Mouse (Mus musculus) midbrain, embryonic 11.5 days (tissue): Measurements from ENCODE around the gene Siglecg. TPM values are rescaled to one million over a fixed set of nuclear protein-coding genes. Genes with fewer than 3 reads are reported as not detected.
"Not testable (repeated sequence)": the region's sequence is repeated elsewhere in the genome, so short reads cannot be mapped to it uniquely, and the experiment has no call there.

Source experiments
- ATAC-seq: fragments of 200-750 bp; cut with Nextera tagmentation; 2 replicates; pipeline ENCODE4 v1.8.0; 2017; ENCODE audit warnings: moderate TSS enrichment, moderate library complexity; ENCODE audit not compliant: low FRiP score
- DNase-seq: peaks from one replicate; pipeline ENCODE4 v3.0.0; 2015; ENCODE audit warnings: low spot score; ENCODE audit errors: missing footprints
- H3K27ac ChIP-seq: fragments of 300-500 bp; sonication (generic); 2 replicates; pipeline ENCODE4 v1.5.1; 2014; ENCODE audit warnings: low read depth, low read length
- H3K27me3 ChIP-seq: fragments of 300-500 bp; sonication (generic); 2 replicates; pipeline ENCODE4 v1.6.1; 2014; ENCODE audit warnings: mild to moderate bottlenecking, low read length, moderate library complexity, mixed read lengths; ENCODE audit not compliant: control insufficient read depth, insufficient read depth
- H3K36me3 ChIP-seq: fragments of 300-500 bp; sonication (generic); 2 replicates; pipeline ENCODE4 v1.6.1; 2014; ENCODE audit warnings: mild to moderate bottlenecking, low read length, moderate library complexity, mixed read lengths; ENCODE audit not compliant: control insufficient read depth, insufficient read depth
- H3K4me1 ChIP-seq: fragments of 300-500 bp; sonication (generic); 2 replicates; pipeline ENCODE4 v1.6.1; 2014; ENCODE audit warnings: low read length; ENCODE audit not compliant: control insufficient read depth, insufficient read depth
- H3K4me2 ChIP-seq: fragments of 300-500 bp; sonication (generic); 2 replicates; pipeline ENCODE4 v1.6.1; 2014; ENCODE audit warnings: mild to moderate bottlenecking, moderate library complexity
- H3K4me3 ChIP-seq: fragments of 300-500 bp; sonication (generic); 2 replicates; pipeline ENCODE4 v1.5.1; 2014; ENCODE audit warnings: low read depth, low read length
- H3K9ac ChIP-seq: fragments of 300-500 bp; sonication (generic); 2 replicates; pipeline ENCODE4 v1.6.1; 2014; ENCODE audit warnings: low read length
- H3K9me3 ChIP-seq: fragments of 300-500 bp; sonication (generic); 2 replicates; pipeline ENCODE4 v1.6.1; 2016; ENCODE audit warnings: low read length; ENCODE audit not compliant: control insufficient read depth
- WGBS: fragments of 180-500 bp; shearing (Covaris S2); extraction: QIAGEN DNeasy Blood & Tissue Kit; methylation state at CpG from one replicate; pipeline ENCODE4 v1.1.7; 2014; 5-methylcytosine and 5-hydroxymethylcytosine counted together
- polyA plus RNA-seq: library from polyadenylated mRNA; unstranded; fragments of >200 nt; fragmentation: Nextera tagmentation; extraction: Ambion mirVana; gene quantifications from 2 replicates; pipeline ENCODE4 v1.2.1, GENCODE M21; 2014

Gene Siglecg
- polyA plus RNA-seq, 1 experiment from 2014 or later, result not detected

DNA sequence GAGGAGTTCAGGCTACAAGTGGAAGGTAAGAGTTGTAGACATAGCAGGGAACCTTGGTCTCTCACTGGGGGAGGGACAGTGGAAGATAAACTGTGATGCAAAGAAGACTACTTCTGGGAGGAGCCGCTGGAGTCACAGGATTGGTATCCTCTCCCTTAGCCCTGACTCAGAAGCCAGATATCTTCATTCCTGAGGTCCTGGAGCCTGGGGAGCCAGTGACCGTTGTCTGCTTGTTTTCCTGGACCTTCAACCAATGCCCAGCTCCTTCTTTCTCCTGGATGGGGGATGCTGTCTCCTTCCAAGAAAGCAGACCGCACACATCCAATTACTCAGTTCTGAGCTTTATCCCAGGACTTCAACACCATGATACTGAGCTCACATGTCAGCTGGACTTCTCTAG is 1.1 kb downstream of the Siglecg start:
- Histone ChIP-seq H3K27me3 (no peaks in the 10 kb centered on the region), H3K9ac (no peak overlapping the region), H3K27ac (no peak overlapping the region), H3K36me3 (no peaks in the 10 kb centered on the region), H3K9me3 (no peaks in the 10 kb centered on the region), H3K4me2 (no peak overlapping the region), H3K4me1 (no peaks in the 10 kb centered on the region), H3K4me3 (no peak overlapping the region)
- no peak for DNase-seq
- WGBS, result 84% methylated on average over 3 of the region's 3 CpGs
- ATAC-seq, result no peak

DNA sequence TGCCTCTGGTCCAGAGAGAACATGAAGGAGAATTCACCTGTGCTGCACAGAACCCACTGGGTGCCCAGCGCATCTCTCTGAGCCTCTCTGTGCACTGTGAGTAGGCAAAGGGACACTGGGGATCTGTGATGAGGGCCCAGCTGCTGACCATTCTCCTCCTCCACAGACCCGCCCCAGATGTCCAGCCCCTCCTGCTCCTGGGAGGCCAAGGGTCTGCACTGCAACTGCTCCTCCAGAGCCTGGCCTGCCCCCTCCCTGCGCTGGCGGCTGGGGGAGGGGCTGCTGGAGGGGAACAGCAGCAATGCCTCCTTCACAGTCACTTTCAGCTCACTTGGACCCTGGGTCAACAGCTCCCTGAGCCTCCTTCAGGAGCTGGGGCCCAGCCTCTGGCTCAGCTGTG is 3.7 kb downstream of the Siglecg start:
- H3K4me2 ChIP-seq, H3K36me3 ChIP-seq, H3K4me1 ChIP-seq, H3K27ac ChIP-seq, H3K4me3 ChIP-seq, H3K9ac ChIP-seq, H3K27me3 ChIP-seq, H3K9me3 ChIP-seq, DNase-seq: not testable (repeated sequence)
- WGBS, result 36% methylated on average over 4 of the region's 4 CpGs
- 0 out of 2 replicates have a peak, but pooled peaks have one; percentile 16 for ATAC-seq

GRCm38 (mm10) chr7:43417298-43417697 is 9.3 kb downstream of the Siglecg start:
- no peak overlapping the region for H3K9ac ChIP-seq
- ATAC-seq, result no peak
- no peaks in the 10 kb centered on the region for H3K36me3 ChIP-seq
- H3K4me1 ChIP-seq, result no peaks in the 10 kb centered on the region
- H3K27me3 ChIP-seq, result no peaks in the 10 kb centered on the region
- no peaks in the 10 kb centered on the region for H3K9me3 ChIP-seq
- no peak overlapping the region for H3K27ac ChIP-seq
- 88% methylated on average over 10 of the region's 10 CpGs for WGBS
- DNase-seq, result no peak
- no peak overlapping the region for H3K4me2 ChIP-seq
- H3K4me3 ChIP-seq, result no peak overlapping the region

- Histone ChIP-seq H3K4me2 (peak overlapping the region; percentile 21; the same call in 1 of the 2 replicates), H3K27ac (no peak overlapping the region), H3K9me3 (no peaks in the 10 kb centered on the region), H3K4me1 (no peaks in the 10 kb centered on the region), H3K4me3 (no peak overlapping the region), H3K36me3 (no peaks in the 10 kb centered on the region), H3K9ac (no peak overlapping the region), H3K27me3 (no peaks in the 10 kb centered on the region)
- peak; percentile 98 for DNase-seq
- peak; percentile 94 for ATAC-seq
- WGBS, result 14% methylated on average over 11 of the region's 11 CpGs
These were observed 15.1 kb downstream of the Siglecg start for GRCm38 (mm10) chr7:43422995-43423617.

GRCm38 (mm10) chr7:43423991-43424625 is 16.1 kb downstream of the Siglecg start:
- H3K4me1 ChIP-seq, result no peaks in the 10 kb centered on the region
- H3K36me3 ChIP-seq, result no peaks in the 10 kb centered on the region
- ATAC-seq (no peak), DNase-seq (no peak)
- H3K27me3 ChIP-seq, result no peaks in the 10 kb centered on the region
- H3K9me3 ChIP-seq, result no peaks in the 10 kb centered on the region
- H3K4me2 ChIP-seq, result no peak overlapping the region
- H3K9ac ChIP-seq, result no peak overlapping the region
- H3K4me3 ChIP-seq, result no peak overlapping the region
- H3K27ac ChIP-seq, result no peak overlapping the region
- 57% methylated on average over 3 of the region's 3 CpGs for WGBS

DNA sequence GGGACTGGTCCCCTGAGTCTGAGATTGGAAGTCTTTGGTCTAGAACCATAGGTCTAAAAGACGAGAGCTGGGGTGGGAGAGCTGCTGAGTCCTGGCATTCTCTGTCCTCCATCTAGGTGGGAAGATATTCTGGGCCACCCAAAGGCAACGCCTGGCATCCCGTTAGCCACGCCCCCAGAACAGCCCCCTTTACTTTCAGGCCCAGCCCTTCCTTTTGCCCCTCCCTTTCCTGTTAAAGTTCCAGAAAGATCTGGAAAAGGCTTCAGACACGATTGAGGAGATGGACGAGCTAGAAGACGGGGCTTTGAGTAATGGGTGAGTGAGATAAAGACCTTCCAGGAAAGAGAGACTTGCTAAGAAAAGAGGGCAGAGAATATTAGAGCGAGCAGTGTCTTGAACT is 19.4 kb downstream of the Siglecg start, which contains the start of gene Lim2:
Gene Lim2, plus strand, starts transcription at position 265 of the 400 bp plus-strand sequence.
- no peak within 1 kb of the TSS for H3K4me2 ChIP-seq
- no peaks in the 10 kb centered on the region for H3K27me3 ChIP-seq
- H3K9ac ChIP-seq, result no peak within 1 kb of the TSS
- no peak for DNase-seq
- H3K9me3 ChIP-seq, result no peaks in the 10 kb centered on the region
- no peak within 1 kb of the TSS for H3K4me3 ChIP-seq
- H3K36me3 ChIP-seq, result no peaks in the 10 kb centered on the region
- H3K4me1 ChIP-seq, result no peaks in the 10 kb centered on the region
- ATAC-seq, result no peak
- 94% methylated on average over 8 of the region's 8 CpGs for WGBS
- no peak within 1 kb of the TSS for H3K27ac ChIP-seq

GRCm38 (mm10) chr7:43429500-43429899 is 21.5 kb downstream of the Siglecg start:
- Histone ChIP-seq H3K36me3 (no peaks in the 10 kb centered on the region), H3K4me2 (no peak overlapping the region), H3K4me3 (no peak overlapping the region), H3K27ac (no peak overlapping the region), H3K9ac (no peak overlapping the region), H3K27me3 (no peaks in the 10 kb centered on the region), H3K4me1 (no peaks in the 10 kb centered on the region), H3K9me3 (no peaks in the 10 kb centered on the region)
- WGBS, result 71% methylated on average over 4 of the region's 4 CpGs
- ATAC-seq (no peak), DNase-seq (no peak)

DNA sequence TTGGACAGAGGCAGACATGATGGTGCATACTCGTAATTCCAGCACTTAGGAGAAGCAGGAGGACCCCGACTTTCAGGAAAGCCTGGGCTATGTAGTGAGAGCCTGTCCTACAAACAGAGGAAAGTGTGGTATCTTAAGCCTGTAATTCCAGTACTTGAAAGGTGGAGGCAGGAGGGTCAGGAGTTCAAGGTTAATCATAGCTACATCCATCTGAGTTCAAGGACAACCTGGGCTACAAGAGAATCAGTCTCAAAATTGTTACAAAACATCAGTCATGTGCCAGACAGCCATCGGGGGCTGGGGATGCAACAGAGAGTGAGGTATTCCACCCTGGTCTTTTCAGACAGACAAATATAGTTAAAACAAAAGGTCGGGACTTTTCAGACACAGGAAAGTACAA is 24.9 kb downstream of the Siglecg start:
- no peak overlapping the region for H3K9ac ChIP-seq
- DNase-seq (no peak), ATAC-seq (no peak)
- H3K4me1 ChIP-seq, result no peaks in the 10 kb centered on the region
- no peak overlapping the region for H3K27ac ChIP-seq
- H3K4me3 ChIP-seq, result no peak overlapping the region
- H3K4me2 ChIP-seq, result no peak overlapping the region
- 79% methylated on average over 4 of the region's 4 CpGs for WGBS
- no peaks in the 10 kb centered on the region for H3K36me3 ChIP-seq
- no peaks in the 10 kb centered on the region for H3K27me3 ChIP-seq
- H3K9me3 ChIP-seq, result no peaks in the 10 kb centered on the region

GRCm38 (mm10) chr7:43434676-43435075 is 26.7 kb downstream of the Siglecg start:
- no peak overlapping the region for H3K9ac ChIP-seq
- H3K27me3 ChIP-seq, result no peaks in the 10 kb centered on the region
- H3K4me2 ChIP-seq, result no peak overlapping the region
- H3K36me3 ChIP-seq, result no peaks in the 10 kb centered on the region
- 89% methylated on average over 5 of the region's 5 CpGs for WGBS
- ATAC-seq, result no peak
- no peak overlapping the region for H3K4me3 ChIP-seq
- DNase-seq, result no peak
- H3K27ac ChIP-seq, result no peak overlapping the region
- H3K9me3 ChIP-seq, result no peaks in the 10 kb centered on the region
- no peaks in the 10 kb centered on the region for H3K4me1 ChIP-seq
